Mouse (Mus musculus) cerebellum, postnatal 4 days (tissue): ENCODE measurements at regions not wholly inside any gene's neighbourhood (a gene's known extent, or its start where the extent isn't known, plus 50 kb on each side); places are given as distances from the start of the nearest gene placed in this dataset.

Experiments used
- DNase-seq, 2 experiments: peaks; one replicate each; pipeline ENCODE4 v3.0.0; 2022; ENCODE audit warnings: low spot score in 2 of 2, mixed read lengths in 1 of 2

DNA sequence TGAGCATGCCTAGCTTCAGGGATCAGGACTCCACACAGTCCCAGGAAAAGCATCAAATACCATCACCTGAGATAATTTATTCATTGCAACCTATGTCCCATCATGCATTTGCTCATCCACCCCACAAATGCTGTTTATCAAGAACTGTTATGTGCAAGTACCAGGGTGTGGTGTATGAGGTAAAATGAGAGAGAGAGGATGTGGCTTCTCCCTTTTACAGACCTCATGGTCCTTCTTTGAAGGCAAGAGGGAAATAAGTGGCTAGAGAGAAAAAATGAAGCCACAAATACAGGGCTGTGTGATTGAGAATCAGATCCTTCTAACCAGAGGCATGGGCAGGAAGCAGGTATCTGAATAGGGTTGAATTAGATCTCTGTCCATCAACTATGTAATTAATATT is 51.3 kb upstream of the Camk1g start:
- DNase-seq = no peak
